Mouse (Mus musculus): ENCODE results near the gene C87414. TPM values are rescaled to one million over a fixed set of nuclear protein-coding genes. Genes with fewer than 3 reads are reported as not detected.
"Not testable (repeated sequence)": the region's sequence is repeated elsewhere in the genome, so short reads cannot be mapped to it uniquely, and the experiment has no call there.

C87414 gene
- not detected in 2 replicates for polyA plus RNA-seq (2014; fragmentation: Nextera tagmentation; extraction: Ambion mirVana)

DNA sequence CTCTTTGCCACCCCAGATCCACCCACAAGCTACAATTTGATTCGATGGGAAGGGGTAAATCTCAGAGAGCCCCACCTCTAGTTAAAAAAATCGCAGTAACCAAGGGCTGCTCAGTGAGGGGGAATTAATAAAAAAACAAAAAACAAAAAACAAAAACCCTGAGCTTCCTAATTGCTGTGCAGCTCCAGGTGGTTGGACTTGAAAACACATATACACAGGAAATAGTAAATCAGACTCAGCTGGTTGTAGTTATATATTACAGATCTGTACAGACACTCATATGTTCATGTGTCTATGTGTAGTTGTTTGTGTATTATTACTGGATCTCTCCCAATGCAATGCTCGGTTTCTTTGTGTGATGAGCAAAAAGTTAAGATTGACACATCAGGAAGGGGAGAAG, at the start of gene C87414:
Gene C87414 (minus strand): TSS at position 101 of the 400 bp plus-strand sequence.
- H3K9me3 ChIP-seq (ENCODE audit: control insufficient read depth, low read length); ATAC-seq (ENCODE audit: insufficient read depth, low FRiP score, low TSS enrichment); DNase-seq (ENCODE audit: low spot score); H3K36me3 ChIP-seq (ENCODE audit: control insufficient read depth, insufficient read depth, low read length); H3K27ac ChIP-seq (ENCODE audit: low read depth, low read length); H3K4me3 ChIP-seq (ENCODE audit: low read depth, low read length); H3K27me3 ChIP-seq (ENCODE audit: control insufficient read depth, insufficient read depth, low read length); H3K4me2 ChIP-seq (ENCODE audit: low read depth); H3K9ac ChIP-seq (ENCODE audit: low read length); H3K4me1 ChIP-seq (ENCODE audit: control insufficient read depth, insufficient read depth, low read length): not testable (repeated sequence)
- WGBS: no CpG with 5 or more reads among the region's 3 CpGs

DNA sequence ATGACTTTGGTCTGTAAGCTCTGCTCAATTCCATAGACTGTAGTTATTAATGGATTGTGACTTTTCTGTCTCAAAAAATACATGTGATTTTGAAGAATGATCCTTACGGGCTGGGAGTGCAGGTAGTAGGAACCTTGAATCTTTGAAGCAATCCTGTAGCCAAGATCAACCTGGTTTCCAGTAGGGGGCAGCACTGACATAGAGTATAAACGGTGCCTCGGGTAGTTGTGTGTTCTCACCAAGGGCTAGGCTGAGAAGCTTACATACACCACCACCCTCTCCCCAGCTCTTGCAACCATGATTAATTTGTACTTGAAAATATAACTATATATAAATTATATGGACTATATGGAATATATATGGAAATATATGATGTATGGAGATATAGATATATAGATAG, 13.3 kb upstream of the C87414 start:
- not testable (repeated sequence) for ATAC-seq (ENCODE audit: insufficient read depth, low FRiP score, low TSS enrichment); H3K9me3 ChIP-seq (ENCODE audit: control insufficient read depth, low read length); H3K4me1 ChIP-seq (ENCODE audit: control insufficient read depth, insufficient read depth, low read length); H3K4me3 ChIP-seq (ENCODE audit: low read depth, low read length); H3K27ac ChIP-seq (ENCODE audit: low read depth, low read length); DNase-seq (ENCODE audit: low spot score); H3K9ac ChIP-seq (ENCODE audit: low read length); H3K36me3 ChIP-seq (ENCODE audit: control insufficient read depth, insufficient read depth, low read length); H3K27me3 ChIP-seq (ENCODE audit: control insufficient read depth, insufficient read depth, low read length); H3K4me2 ChIP-seq (ENCODE audit: low read depth)
- 82% methylated on average over 3 of the region's 3 CpGs for WGBS

Other genes with a start within 250 kb of the C87414 start
- not detected in 2 replicates for gene Gm16427, start 131.4 kb downstream of the C87414 start, polyA plus RNA-seq (2014; fragmentation: Nextera tagmentation; extraction: Ambion mirVana)
- gene Gm7792, start 172.2 kb upstream of the C87414 start, polyA plus RNA-seq (2014; fragmentation: Nextera tagmentation; extraction: Ambion mirVana): not detected in 2 replicates

Data from neural tube, embryonic 11.5 days (tissue).